Mouse (Mus musculus): ENCODE results near the gene Esp34.

Esp34 gene

DNA sequence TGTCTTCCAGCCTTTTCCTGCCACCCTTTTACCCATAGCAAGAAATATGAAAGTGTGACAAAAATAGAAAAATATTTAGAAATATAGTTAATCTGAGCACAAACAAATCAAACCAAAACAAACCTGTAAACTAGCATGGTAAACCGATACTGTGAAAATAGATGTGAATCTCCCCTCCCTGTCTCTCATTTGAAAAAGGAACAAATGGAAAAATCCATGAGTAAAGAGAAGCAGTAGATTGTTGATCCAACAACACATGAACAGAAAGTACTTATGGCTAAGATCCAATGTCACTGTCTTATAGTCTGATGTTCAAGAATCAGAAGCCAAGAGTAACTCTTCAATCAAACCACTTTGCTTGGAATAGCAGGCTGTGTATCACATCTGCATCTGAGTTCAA lies at the start of gene Esp34:
Gene Esp34, plus strand, starts transcription at position 301 of the 400 bp plus-strand sequence.
- no peak for DNase-seq (ENCODE audit: low spot score)

DNA sequence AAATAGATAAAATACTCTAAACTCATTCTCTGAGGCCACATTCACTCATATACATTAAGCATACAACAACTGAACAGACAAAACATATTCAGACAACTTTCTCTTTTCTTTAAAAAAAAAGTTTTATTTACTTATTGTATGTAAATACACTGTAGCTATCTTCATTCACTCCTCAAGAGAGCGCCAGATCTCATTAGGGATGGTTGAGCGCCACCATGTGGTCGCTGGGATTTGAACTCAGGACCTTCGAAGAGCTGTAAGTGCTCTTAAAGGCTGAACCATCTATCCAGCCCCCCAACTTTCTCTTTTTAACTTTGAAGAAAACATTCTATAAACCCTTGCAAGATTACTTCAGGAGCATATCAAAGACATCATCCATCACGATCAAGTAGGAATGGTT lies 8.5 kb downstream of the Esp34 start:
- DNase-seq (ENCODE audit: low spot score) = no peak
